Mouse (Mus musculus) lung, postnatal 0 days (tissue): ENCODE data around the gene Arhgef10l.

Source experiments
- CTCF ChIP-seq: IDR thresholded peaks from 2 replicates; pipeline ENCODE4 v1.5.1; 2016; ENCODE audit warnings: antibody characterized with exemption, mild to moderate bottlenecking
- EP300 ChIP-seq: IDR thresholded peaks from 2 replicates; pipeline ENCODE4 v1.6.1; 2016; ENCODE audit warnings: antibody characterized with exemption, mild to moderate bottlenecking, control low read depth

DNA sequence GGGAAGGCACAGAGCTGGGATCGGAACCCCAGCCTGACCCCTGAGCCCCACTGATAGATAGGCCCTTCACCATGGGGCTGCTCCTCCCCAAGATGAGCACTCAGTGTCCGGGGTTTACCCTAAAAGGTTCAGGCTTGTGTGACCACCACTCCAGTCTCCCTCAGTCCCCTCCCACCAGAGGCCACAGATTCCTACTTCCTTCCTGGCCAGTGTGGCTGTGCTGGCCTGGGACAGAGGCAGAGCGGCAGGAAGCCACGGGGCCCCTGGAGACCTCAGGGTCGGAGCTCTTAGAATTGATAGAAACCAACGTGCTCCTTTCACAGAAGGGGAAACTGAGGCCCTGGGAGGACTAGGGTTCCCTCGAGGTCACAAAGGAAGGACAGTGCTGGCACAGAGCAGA is 3.4 kb downstream of the Arhgef10l start:
- no peak for TF ChIP-seq EP300
- no peak for TF ChIP-seq CTCF
